Mouse (Mus musculus): ENCODE data around the gene Rasal1. TPM values are rescaled to one million over a fixed set of nuclear protein-coding genes. Genes with fewer than 3 reads are reported as not detected.

The Rasal1 gene
- total and polyA plus RNA-seq, 3 experiments, result 0.69 to 4.5 TPM; not detected in 1

GRCm38 (mm10) chr5:120700996-120701790, 52.6 kb downstream of the Rasal1 start:
- no peaks in the 10 kb centered on the region for H3K36me3 ChIP-seq (ENCODE audit: control insufficient read depth in 1 of 2, insufficient read depth in 2 of 2, low read length in 2 of 2)

GRCm38 (mm10) chr5:120702421-120702820, 53.8 kb downstream of the Rasal1 start:
- Histone ChIP-seq H3K9me3 (replicated peaks; ENCODE audit: insufficient read depth, low read length) (no peaks in the 10 kb centered on the region), H3K4me3 (ENCODE audit: control insufficient read depth in 1 of 2, insufficient read depth in 1 of 2, low read depth in 2 of 2, low read length in 2 of 2) (no peak overlapping the region), H3K4me1 (ENCODE audit: control insufficient read depth in 1 of 2, insufficient read depth in 2 of 2, low read length in 2 of 2) (no peaks in the 10 kb centered on the region), H3K9ac (ENCODE audit: control insufficient read depth, low read depth, low read length, poor library complexity, severe bottlenecking) (no peak overlapping the region), H3K36me3 (ENCODE audit: control insufficient read depth in 1 of 2, insufficient read depth in 2 of 2, low read length in 2 of 2) (no peaks in the 10 kb centered on the region), H3K27ac (ENCODE audit: control insufficient read depth, low read depth, low read length) (no peak overlapping the region), H3K27me3 (ENCODE audit: control insufficient read depth in 1 of 2, insufficient read depth in 2 of 2, low read length in 2 of 2) (no peaks in the 10 kb centered on the region), H3K79me2 (ENCODE audit: control insufficient read depth, insufficient read depth, low read length, poor library complexity) (no peaks in the 10 kb centered on the region)
- TF ChIP-seq MAX (IDR thresholded peaks at IDR 0.05; ENCODE audit: low read length), result no peak
- TF ChIP-seq USF1 (IDR thresholded peaks at IDR 0.05; ENCODE audit: low read depth, low read length), result no peak
- no peak for TF ChIP-seq ZMIZ1 (IDR thresholded peaks at IDR 0.05; ENCODE audit: low read depth, low read length)
- no peak for TF ChIP-seq KAT2A (conservative IDR thresholded peaks at IDR 0.05; ENCODE audit: low read depth, low read length)
- no peak for TF ChIP-seq E2F4 (IDR thresholded peaks at IDR 0.05; ENCODE audit: borderline replicate concordance, low read depth, low read length)
- no peak for TF ChIP-seq MEF2A (IDR thresholded peaks at IDR 0.05; ENCODE audit: extremely low read depth, insufficient replicate concordance, low read depth, low read length, poor library complexity, severe bottlenecking)
- no peak for TF ChIP-seq EP300 (IDR thresholded peaks at IDR 0.05; ENCODE audit: low read depth in 1 of 2, low read length in 2 of 2)
- no peak for TF ChIP-seq GATA1 (IDR thresholded peaks at IDR 0.05; ENCODE audit: low read depth, low read length)
- TF ChIP-seq ZKSCAN1 (IDR thresholded peaks at IDR 0.05; ENCODE audit: low read depth, low read length), result no peak
- TF ChIP-seq ELF1 (IDR thresholded peaks at IDR 0.05; ENCODE audit: low read depth, low read length), result no peak
- TF ChIP-seq UBTF (IDR thresholded peaks at IDR 0.05; ENCODE audit: borderline replicate concordance, insufficient read depth, low read depth, low read length), result no peak
- no peak for TF ChIP-seq SMC3 (IDR thresholded peaks at IDR 0.05; ENCODE audit: low read depth, low read length)
- TF ChIP-seq MYB (IDR thresholded peaks at IDR 0.05; ENCODE audit: low read depth, low read length), result no peak
- TF ChIP-seq ZNF384 (IDR thresholded peaks at IDR 0.05; ENCODE audit: low read depth, low read length), result no peak
- no peak for TF ChIP-seq RCOR1 (IDR thresholded peaks at IDR 0.05; ENCODE audit: low read depth, low read length)
- no peak for DNase-seq (ENCODE audit: low read depth, low spot score)

More at GRCm38 (mm10) chr5:120700996-120701790, 52.6 kb downstream of the Rasal1 start:
- no peak overlapping the region for H3K27ac ChIP-seq (ENCODE audit: control insufficient read depth, low read depth, low read length)
- no peak for DNase-seq (ENCODE audit: low read depth, low spot score)
- no peak overlapping the region for H3K4me3 ChIP-seq (ENCODE audit: control insufficient read depth in 1 of 2, insufficient read depth in 1 of 2, low read depth in 2 of 2, low read length in 2 of 2)
- no peaks in the 10 kb centered on the region for H3K27me3 ChIP-seq (ENCODE audit: control insufficient read depth in 1 of 2, insufficient read depth in 2 of 2, low read length in 2 of 2)
- no peaks in the 10 kb centered on the region for H3K79me2 ChIP-seq (ENCODE audit: control insufficient read depth, insufficient read depth, low read length, poor library complexity)
- TF ChIP-seq RCOR1 (IDR thresholded peaks at IDR 0.05; ENCODE audit: low read depth, low read length), result no peak
- TF ChIP-seq ZNF384 (IDR thresholded peaks at IDR 0.05; ENCODE audit: low read depth, low read length), result no peak
- TF ChIP-seq RAD21 (IDR thresholded peaks at IDR 0.05; ENCODE audit: low read depth, low read length), result no peak
- TF ChIP-seq ZC3H11A (IDR thresholded peaks at IDR 0.05; ENCODE audit: low read depth, low read length), result no peak
- no peak for TF ChIP-seq POLR2AphosphoS2 (IDR thresholded peaks at IDR 0.05; ENCODE audit: low read length)
- no peak for TF ChIP-seq UBTF (IDR thresholded peaks at IDR 0.05; ENCODE audit: borderline replicate concordance, insufficient read depth, low read depth, low read length)
- TF ChIP-seq ETS1 (IDR thresholded peaks at IDR 0.05; ENCODE audit: low read depth, low read length), result no peak
- TF ChIP-seq ZKSCAN1 (IDR thresholded peaks at IDR 0.05; ENCODE audit: low read depth, low read length), result no peak
- TF ChIP-seq KAT2A (conservative IDR thresholded peaks at IDR 0.05; ENCODE audit: low read depth, low read length), result no peak
- TF ChIP-seq NELFE (IDR thresholded peaks at IDR 0.05; ENCODE audit: low read depth, low read length), result no peak
- no peak for TF ChIP-seq CHD1 (IDR thresholded peaks at IDR 0.05; ENCODE audit: low read depth, low read length)
- TF ChIP-seq POLR2AphosphoS5 (IDR thresholded peaks at IDR 0.05; ENCODE audit: borderline replicate concordance, low read depth, low read length), result no peak
- TF ChIP-seq GATA1 (IDR thresholded peaks at IDR 0.05; ENCODE audit: low read depth, low read length), result no peak
- no peak for TF ChIP-seq NRF1 (IDR thresholded peaks at IDR 0.05; ENCODE audit: insufficient read depth, low read depth, low read length, poor library complexity, severe bottlenecking)
- no peak for TF ChIP-seq USF2 (IDR thresholded peaks at IDR 0.05; ENCODE audit: borderline replicate concordance in 1 of 2, insufficient read depth in 1 of 2, low read depth in 1 of 2, low read length in 2 of 2)
- no peak for TF ChIP-seq TBP (IDR thresholded peaks at IDR 0.05; ENCODE audit: low read depth, low read length)
- H3K9ac ChIP-seq (ENCODE audit: control insufficient read depth, low read depth, low read length, poor library complexity, severe bottlenecking), result no peak overlapping the region
- no peaks in the 10 kb centered on the region for H3K9me3 ChIP-seq (replicated peaks; ENCODE audit: insufficient read depth, low read length)
- H3K4me1 ChIP-seq (ENCODE audit: control insufficient read depth in 1 of 2, insufficient read depth in 2 of 2, low read length in 2 of 2), result no peaks in the 10 kb centered on the region

All from MEL (cell line).